Mouse (Mus musculus): ENCODE results near the gene Kcnj6.

Kcnj6 gene

DNA sequence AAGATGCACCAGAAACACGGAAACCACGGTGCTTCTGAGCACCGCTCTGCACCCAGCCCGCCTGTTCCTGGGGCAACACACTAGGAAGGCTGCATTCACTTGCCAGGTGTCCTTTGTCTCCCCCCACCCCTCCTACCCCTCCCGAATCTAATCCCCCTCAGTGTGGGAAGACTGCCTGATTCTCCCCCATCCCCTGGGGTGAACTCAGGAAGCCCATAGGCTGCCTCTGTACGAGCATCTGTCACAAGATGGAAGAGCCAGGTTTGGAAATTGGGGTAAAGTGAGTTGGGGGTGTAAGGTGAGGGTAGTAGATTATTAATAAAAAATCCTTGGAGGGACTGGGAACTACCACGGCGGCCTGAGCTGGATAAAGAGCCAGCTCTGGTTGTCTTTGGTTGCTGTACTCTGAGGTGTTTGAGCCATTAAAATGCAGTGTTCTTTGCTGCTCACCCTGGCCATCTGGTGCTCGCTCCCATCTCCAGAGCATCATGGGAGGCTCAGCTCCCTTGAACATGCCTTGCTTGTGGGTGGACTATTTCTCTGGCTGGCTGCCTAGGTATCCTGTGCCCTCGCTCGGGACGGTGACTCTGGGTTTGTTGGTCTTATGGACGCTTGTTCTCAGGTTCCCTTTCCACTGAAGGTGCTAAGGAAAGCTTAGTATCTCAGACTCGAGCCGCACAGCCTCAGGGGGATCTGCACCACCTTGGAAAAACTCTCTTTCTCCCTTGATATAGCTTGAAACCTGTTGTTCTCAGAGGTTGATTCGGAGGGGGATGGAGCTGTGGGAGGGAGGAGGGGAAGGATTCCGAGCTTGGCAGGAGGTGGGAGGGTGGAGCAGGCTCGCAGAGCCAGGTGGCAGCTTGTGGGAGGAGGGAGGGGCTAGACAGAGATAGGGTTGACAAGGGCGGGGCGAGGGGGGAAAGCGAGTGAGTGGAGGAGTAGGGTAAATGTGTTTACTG, 65.9 kb downstream of the Kcnj6 start:
- DNase-seq (ENCODE audit: low spot score): no peak

DNA sequence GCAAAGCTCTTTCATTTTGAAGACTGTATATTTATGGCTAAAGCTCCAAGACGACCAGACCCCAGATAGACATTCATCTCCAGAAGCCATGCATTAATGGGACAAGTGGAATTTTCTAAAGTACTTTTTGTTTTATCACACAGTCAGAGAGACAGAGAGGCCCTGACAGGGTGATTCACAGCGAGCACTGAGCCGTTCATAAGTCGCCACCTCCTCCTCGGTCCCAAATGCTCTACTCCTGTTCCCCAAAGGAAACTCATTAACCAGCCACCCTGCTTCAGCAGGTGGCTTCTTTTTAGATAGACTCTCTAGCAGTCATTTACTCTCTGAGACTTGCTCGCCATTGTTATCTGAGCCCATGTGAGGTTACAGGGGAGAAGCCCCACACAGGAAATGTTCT, 72.1 kb downstream of the Kcnj6 start:
- DNase-seq (ENCODE audit: low spot score): no peak

DNA sequence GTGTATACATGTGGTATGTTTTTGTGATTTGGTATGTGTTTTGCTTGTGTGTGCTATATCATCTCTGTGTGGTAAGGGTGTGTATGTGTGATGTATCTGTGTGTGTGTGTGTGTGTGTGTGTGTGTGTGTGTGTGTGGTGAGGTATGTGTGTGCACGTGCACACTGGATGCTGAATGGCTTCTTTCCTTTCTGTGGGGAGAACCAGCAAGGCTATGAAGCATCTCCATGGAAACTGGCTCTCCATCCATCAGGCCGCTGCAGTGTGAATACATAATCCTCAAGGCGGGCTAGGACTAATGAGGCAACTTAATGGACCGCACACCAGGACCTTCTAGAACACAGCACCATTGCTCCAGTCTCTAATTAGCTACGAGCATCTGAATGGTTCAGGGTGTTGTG, 78.3 kb downstream of the Kcnj6 start:
- DNase-seq (ENCODE audit: low spot score): no peak

DNA sequence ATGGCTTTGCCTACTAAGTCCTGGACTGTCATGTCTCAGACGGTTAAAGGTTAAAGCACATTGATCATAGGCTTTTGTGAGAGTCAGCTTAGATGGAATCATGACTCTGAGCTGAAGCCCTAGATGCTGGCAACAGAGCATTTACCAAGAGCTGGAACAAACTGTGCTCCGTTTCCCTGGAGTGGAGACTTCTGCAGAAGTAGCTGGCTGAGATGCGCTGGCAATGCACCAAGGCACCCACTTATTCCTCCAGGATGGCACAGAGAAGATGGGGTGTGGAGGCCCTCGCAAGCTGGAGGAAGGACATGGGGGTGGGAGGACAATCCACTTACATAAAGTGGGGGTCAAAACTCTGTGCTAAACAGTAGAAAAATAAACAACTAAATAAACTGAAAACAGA, 91.5 kb downstream of the Kcnj6 start:
- DNase-seq (ENCODE audit: low spot score): no peak

DNA sequence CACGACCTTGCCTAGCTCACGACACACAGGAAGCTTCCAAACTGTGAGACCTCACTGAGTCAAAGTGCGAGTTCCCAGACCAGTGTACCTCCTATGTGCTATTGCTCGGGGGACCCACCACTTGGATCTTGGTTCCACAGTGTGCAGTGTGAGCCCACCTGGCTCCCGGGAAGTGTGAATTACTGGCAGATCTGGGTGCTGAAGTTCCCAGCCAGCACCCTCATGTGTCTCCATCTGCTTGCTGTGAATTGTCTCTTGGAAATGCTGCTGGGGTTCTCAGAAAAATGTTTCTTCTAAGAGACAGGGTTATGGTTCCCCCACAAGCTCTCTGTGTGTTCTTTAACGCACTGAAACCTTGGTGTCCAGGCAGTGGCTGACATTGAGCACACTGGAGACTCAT, 98.7 kb downstream of the Kcnj6 start:
- no peak for DNase-seq (ENCODE audit: low spot score)

DNA sequence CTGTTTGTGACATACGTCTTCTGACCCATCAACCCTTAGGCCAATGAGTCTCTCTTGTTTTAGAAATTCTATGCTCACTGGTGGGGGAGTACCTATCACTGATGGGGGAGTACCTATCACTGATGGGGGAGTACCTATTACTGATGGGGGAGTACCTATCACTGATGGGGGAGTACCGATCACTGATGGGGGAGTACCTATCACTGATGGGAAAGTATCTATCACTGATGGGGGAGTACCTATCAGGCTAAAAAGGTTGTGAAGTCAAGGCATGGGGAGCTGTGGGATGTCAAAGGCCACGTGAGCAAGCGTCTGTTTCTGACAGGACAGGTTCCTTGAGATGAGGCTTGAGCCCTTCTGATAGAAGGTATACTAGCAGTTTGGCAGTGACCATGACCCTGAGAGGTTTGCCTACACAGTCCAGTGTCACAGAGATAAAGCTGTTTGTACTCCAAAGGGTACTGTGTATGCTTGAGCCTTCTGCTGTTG, 105.3 kb downstream of the Kcnj6 start:
- no peak for DNase-seq (ENCODE audit: low spot score)

DNA sequence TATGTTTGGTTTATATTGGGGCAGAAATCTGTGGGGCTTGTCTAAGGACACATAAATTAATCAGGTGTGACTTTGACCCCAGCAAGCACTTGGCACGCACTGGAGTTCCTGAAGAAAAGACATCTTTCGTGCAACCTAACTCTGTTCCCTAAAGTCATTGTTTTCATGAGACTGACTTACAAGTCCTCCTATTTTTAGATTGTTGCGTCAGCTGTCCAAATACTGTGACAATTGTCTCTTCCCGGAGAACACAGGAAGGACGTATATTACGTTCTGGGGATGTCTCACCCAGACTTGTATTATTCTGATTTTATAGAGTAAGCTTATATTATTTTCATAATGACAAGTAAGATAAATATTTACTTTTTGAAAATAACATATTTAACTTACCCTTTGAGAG, 106.9 kb downstream of the Kcnj6 start:
- no peak for DNase-seq (ENCODE audit: low spot score)

DNA sequence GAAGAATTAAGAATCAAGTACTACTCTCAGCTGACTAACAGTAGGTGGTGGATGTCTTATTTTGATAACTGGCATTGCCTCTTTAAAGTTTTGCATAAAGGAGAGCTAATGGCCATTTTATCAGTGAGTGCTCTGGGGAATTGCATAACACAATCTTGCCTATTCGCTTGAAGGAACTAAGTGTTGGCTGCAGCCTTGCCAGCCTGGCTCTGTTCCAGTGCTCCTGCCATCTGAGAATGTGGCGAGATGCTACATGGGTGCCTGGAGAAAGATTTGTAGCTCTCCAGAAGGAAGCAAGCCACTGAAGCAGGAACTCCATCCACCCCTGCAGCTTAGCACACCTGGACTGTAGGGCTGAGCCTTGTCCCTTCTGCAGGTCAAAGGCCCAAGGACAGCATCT, 107.4 kb downstream of the Kcnj6 start:
- no peak for DNase-seq (ENCODE audit: low spot score)

DNA sequence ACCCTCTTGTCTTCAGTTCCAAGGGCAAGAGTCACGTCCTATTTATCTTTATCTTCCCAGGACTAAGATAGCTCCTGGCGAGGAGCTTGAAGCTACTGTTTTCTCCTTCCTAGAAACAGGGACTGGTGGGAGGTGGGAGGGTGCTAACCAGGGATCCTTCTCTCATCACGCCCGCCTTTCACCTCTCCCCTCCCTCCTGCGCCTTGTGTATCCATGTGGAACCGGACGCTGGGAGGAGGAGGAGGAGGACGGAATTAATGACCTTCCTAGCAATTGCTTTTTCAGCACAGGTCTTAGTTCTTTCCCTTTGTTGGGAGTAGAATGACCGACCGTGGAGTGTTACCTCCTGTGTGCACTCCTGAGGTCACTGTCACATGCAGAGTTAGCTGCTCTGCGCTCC, 108.9 kb downstream of the Kcnj6 start:
- no peak for DNase-seq (ENCODE audit: low spot score)

DNA sequence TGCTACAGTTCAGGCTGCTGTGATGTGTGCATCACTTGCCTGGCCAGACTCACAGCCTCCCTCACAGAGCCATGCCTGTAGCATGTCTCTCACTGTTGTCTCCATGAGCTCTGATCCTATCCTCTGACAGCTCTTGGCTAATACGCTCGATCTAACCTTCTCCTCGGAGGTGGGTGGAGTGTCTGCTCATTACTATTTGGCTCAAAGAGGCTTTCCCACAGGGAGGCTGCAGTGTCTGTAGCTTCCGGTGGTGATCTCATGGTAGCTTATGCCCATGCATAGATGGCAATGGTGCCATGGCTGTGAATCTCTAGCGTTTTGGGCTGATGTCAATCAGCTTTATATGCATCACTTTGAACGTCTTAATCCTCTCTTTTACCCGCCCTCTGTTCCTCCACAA, 111.1 kb downstream of the Kcnj6 start:
- DNase-seq (ENCODE audit: low spot score): no peak

DNA sequence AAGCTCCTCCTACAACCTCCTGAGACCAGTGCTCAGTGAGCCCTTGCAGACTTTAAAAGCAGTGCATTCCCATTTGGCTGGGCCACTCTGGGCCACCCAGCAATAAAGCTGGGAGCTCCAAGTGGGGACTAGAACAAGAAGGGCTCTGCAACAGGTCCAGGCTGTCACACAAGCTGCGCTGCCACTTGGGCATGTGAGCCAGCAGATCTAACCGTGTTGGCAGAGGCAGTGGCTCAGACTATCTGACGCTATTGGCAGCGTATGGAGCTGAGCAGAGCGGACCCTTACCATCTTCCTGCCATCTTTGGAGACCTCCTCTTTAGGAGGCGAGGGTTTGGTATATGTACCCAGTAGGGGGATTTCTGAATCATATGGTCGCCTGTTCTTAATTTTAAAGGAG, 112.4 kb downstream of the Kcnj6 start:
- DNase-seq (ENCODE audit: low spot score): no peak

DNA sequence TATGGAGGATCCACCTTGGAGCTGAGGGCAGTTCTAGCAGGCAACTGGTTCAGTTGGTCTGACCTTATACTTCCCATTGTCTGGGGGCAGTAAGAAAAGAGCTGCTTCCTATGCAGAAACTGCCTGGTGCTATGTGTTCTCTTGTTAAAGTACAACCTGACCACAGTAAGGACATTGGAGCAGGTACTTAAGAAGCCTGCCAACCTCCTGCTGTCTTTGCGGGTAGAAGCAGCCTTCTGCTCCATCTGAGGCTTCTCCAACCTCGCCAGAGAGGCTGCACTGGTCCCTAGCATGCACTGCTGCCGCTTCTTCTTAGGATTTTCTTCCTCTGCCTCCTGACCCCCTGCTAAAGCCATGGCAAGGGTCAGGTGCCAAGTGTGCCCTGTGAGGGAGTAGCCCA, 113.6 kb downstream of the Kcnj6 start:
- DNase-seq (ENCODE audit: low spot score): no peak

DNA sequence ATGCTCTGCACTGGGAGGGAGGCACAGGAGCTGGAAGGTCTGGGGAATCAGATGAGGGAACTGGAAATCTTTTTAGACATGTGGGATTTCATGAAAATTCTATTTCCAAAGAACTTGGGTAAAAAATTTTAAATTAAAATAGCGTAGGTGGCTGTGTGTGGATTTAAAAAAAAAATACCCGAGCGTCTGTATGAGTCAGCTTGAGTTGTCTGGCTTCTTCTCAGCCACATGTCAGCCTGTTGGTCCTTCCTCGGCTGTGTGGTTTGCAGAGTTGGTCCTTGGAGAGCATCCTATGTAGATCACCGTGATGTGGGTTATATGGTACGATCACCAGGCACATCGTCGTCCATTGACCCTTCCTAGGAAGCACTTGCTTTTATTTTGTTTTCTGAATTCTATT, 114.3 kb downstream of the Kcnj6 start:
- DNase-seq (ENCODE audit: low spot score): no peak

DNA sequence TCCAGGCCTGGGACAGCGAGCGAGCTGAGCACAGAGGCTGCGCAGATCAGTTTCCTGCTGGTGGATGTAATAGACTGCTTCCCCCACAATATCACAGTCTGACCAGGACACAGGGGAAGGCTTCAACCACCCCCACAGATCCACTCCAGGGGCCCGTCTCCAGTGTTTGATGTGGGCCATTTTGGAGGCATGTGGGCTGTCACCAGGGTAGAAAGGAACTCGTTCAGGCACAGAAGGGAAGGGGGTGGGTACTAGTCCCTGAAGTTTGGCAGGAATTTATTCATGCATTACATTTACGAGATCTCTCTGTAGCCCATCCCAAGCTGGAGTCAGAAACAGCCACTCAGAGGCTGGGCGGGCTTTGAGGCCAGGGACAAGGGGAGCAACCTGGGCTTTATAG, 115.4 kb downstream of the Kcnj6 start:
- no peak for DNase-seq (ENCODE audit: low spot score)

DNA sequence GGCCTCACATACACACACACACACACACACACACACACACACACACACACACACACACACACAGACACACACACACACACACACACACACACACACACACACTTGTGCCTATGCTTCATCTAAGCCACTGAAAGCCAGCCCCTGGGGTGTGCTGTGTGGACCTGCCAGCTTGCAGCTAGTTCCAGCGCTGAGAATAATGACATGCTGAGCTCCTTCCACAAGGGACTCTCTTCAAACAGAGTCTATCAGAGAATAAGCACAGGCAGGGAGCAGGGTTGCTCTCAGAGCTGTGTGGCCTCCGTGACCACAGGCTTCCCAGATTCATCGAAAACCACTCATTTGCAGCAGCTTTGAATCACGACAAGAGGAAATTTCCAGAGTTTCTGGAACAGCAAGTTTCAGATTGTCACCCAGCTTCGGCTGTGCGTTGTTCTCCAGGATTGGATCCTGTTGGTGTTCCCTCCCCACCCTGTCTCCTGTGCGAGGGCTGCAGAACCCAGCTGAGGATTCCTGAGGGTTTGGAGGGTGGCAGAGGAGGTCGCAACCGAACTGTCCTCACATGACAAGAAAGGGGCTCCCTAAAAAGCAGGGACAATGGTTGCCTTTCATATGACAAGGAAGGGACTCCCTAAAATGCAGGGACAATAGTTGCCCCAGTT, 124.8 kb downstream of the Kcnj6 start:
- DNase-seq (ENCODE audit: low spot score): no peak

DNA sequence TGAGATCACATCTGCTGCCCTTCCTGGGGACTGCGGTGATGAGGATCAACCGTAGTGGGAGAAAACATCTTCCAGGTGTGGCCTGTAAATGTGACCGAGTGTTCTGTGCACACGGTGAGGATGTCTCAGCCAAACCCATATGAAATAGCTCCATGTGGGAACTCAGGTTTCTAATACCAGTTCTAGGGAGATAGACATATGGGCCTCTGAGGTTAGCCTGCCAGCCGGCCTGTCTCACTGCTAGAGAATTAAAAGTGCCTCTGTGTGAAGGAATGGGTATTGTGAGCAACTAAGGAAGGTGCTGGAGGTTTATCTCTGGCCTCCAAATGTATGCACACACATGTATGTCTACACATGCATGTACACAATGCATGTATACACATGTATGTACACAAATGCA, 129.1 kb downstream of the Kcnj6 start:
- no peak for DNase-seq (ENCODE audit: low spot score)

DNA sequence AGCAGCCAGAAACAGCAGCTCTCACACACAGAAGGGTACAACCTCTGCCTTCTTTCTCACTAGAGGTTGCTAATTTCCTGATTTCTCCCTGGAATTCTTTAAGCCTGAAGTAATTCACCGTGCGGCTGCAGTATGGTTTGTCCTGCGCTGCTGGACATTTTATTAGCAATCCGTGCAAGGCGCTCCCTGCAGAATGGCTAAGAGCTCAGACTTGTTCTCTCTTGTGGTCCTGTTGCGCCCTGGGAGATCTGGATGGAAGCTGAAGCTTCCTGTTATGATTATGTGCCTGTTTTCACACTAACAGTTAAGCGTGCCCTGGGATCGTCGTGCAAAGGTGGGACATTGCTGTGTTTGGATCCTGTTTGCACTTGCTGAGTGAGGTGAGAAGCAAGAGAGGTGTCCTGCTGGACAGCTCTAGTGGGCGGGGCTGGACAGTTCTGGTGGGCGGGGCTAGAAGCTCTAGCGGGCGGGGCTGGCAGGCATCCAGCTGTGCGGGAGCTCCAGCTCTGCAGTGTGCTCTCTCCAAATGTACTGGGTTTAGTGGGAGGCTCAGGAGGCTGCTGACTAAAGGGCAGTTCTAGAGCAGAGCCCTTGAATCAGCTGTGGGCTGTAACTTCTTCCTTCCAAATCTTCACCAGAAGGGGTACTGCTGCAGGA, 131.1 kb downstream of the Kcnj6 start:
- DNase-seq (ENCODE audit: low spot score): no peak

DNA sequence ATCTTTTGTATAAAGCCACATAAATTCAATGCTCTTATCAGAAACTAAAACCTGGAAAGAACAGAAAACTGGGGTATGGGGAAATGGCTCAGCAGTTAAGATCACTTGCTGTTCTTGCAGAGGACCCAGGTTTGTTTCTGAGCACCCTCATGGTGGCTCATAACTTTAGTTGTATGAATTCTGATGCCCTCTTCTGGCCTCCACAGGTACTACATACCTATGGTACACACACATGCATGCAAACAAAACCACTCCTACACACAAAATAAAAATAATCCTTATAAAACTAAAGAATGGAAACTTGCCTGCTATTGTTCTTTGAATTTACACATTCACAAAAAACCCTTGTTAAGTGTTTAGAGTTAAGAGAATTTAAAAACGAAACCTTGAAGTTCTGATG, 131.7 kb downstream of the Kcnj6 start:
- DNase-seq (ENCODE audit: low spot score): no peak

DNA sequence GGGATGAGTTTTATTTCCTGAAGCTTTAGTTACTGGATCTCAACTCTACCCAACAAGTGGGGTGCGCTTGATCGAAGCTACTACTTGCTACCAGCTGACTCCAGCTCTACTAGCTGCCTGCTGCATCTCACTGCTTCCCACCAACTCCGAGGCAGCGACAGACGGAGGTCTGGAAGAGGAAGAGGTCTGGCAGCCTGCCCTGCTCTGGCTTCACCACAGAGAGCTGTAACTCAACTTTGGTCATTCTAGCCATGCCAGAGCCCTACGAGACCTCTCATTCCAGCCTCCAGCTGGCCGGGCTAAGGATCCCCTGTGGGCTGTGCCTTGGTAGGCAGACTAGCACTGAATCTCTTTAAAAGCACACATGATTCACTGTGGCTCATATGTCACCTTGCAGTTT, 132.4 kb downstream of the Kcnj6 start:
- DNase-seq (ENCODE audit: low spot score): no peak

DNA sequence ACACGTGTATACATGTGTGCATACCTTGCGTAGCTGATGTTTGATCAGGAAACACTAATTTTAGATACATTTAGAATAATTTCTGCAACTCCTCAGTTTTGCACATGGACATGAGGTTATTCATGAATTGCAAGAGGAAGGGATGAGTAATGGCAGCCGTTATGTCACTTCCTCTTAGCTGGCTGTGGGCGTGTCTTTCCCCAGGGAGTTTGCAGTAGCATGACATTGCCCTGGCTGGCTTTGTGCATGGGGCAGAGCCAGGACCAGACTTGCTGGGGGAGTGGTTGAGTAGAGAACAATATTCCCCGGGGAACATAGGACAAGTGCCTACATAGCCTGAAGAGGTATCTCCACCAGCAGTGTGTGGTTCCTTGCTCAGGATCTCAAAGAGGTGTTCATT, 134.0 kb downstream of the Kcnj6 start:
- no peak for DNase-seq (ENCODE audit: low spot score)

DNA sequence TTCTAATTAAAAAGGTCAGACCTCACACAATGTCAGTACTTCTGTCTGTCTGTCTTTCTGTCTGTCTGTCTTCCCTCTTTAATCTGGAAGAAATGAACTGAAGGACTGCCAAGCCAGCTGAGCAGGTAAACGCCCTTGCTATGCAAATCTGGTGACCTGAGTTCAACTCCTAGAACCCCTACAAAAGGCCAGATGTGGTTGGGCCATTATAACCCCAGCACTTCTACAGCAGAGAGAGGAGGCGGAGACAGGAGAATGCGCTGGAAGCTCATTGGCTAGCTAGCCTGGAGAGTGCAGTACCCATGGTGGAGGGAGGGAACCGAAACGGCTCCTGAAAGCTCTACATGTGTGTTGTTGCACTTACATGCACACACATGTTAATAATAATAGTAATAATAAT, 141.5 kb downstream of the Kcnj6 start:
- DNase-seq (ENCODE audit: low spot score): no peak

DNA sequence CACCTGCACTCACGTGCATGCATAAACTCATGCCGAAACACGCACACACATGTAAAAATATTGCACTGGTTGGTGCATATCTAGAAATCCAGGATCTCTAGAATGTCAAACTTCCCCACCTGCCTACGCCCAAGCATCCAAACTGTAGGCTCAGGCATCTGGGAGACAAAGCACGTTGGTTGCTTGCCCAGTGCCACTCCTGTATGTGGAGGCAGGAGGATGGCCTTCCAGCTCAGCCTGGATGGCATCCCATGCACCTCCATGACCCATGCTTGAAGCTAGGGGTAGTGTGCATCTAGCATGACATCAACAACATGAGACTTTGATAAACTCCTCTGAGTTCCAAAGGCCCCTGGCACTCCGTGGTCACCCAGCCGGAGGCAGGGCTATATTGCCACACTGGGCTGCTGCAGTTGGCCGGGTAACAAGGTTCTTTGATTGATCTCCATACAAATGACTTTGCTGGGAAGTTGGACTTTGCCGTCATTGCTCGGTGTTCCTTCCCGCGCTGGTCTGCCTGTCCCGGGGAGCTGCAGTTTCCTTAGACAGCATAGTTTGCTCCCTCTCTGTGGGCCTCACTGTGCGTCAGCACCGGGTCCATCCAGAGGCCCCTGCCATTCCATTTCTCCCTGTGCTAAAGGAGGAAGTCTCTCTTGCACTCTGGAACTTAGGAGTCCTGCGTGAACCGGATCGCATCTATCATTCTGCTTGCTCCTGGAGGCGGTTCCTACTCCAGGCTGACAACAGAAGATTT, 144.9 kb downstream of the Kcnj6 start:
- no peak for DNase-seq (ENCODE audit: low spot score)
